Mouse (Mus musculus) urinary bladder, postnatal 14 days (tissue): Measurements from ENCODE around the gene Flrt1.
A peak's percentile ranks its signal among the peaks of the same experiment; 100 is the strongest.

Source experiments
- DNase-seq: peaks from one replicate; pipeline ENCODE4 v3.0.0; 2021; ENCODE audit warnings: low spot score

The Flrt1 gene

DNA sequence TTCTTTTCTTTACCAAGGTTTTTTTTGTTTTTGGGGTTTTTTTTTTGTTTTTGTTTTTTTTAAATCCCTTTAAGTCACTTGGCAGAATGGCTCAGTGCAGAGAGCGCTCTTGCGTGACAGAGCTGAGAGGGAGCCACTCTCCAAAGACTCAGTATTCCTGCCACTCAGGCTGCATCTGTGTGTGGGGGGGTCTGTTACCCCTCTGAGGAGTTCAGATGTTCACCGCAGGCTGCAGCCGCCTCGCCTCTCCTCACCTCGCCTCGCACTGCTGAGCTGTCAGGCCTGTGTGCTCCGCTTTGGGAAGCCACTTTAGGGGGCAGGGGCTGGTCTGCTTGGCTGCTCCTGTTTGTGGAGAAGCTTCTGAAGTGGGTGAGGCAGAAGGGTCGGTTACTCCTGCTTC lies at the start of gene Flrt1:
TSS of gene Flrt1 (minus strand) at position 186 of the 400 bp plus-strand sequence.
- no peak for DNase-seq

DNA sequence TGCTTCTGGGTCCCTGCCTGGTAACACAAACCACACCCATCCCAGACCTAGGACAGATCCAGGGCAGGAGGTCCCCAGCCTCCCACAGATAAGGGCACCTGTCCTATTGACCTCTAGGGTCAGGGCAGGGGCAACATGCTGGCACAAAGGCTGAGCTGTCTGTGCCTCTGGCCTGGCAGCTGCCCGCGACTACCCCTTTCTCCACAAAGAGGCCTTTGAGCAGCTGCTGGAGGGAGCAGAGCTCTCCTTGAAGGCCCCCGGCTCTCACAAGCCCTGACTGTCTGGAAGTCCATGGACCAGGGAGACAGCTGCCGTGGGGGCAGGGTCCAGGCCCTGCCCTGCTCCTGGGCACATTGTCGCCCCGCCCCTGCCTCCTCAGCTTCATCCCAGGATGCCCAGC lies 49.7 kb upstream of the Flrt1 start:
- DNase-seq = no peak

DNA sequence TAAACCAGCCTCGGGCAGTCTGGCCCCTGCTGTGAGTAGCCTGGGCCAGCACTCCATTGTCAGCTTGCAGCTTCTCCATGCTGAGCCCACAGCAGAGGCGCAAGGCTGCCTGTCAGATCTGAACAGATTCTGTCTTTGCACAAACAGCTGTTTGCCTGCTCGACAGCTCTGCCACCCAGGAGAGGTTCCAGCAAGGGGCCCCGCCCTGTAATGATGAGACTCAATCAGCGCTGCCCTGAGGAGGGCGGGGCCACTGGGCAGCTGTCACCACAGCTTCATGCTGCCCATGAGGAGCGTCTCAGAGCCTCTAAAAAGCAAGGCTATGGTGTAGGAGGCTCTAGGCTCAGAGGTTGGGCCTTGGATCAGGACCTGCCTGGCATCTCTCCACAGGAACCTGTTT lies 47.7 kb upstream of the Flrt1 start:
- DNase-seq = no peak

DNA sequence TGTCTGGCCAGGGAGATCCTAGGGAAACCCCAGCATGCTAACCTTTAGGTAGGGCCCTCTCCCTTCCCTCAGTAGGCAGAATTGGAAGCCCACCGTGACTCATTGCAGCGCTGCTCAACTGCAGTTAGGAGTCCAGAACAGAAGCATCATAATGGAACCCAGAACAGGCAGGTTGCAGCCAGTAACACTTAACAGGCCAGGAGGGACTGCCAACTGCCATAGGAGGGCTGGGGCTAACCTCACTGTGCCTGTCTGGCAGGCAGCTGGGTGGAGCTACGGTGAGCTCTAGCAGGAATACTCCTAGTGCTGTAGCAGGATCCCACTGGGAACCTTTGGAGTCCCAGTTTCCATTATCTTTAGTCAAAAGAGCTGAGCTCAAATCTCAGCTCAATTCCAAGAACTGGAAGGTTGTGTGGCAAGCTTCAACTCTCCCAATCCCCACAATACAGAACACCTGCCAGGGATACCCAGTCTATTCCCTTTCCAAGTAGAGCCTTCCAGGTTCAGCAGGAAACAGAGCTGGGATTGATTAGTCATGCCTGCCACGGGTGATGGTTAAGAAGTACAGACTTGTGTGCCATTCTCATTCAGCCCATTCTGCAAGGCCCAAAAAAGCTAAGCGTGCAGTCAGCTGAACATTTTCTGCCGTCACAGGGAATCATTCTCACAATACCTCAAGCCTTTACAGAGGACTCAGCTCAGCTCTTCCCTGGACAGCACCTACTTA lies 46.6 kb upstream of the Flrt1 start:
- no peak for DNase-seq

DNA sequence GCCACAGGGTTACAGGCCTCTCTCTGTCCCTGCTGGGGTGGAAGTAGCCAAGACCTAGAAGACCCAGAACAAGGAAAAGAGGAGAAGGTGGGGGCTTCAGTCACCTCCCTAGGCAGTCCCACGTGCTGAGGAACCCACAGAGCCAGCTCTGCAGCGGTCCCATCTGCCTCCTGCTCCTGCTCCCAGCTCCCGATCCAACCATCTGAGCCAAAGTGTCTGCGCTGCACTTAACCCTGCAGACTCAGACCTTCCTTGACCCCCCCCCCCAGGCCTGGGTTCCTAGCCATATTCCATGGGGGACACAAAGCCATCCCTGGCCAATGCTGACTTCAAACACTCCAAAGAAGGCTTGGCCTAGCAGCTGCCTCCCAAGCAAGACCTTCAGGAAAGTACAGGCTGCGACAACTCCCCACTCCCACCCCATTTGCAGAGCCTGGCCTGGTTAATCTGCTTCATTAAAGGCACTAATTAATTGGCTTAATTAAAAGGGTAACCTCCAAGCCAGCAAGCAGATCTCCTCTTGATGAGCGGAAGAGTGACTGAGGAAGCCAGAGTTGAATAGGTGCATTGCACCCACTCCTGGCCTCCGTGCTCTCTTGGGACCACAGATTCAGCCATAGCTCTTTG lies 45.9 kb upstream of the Flrt1 start:
- DNase-seq = no peak

DNA sequence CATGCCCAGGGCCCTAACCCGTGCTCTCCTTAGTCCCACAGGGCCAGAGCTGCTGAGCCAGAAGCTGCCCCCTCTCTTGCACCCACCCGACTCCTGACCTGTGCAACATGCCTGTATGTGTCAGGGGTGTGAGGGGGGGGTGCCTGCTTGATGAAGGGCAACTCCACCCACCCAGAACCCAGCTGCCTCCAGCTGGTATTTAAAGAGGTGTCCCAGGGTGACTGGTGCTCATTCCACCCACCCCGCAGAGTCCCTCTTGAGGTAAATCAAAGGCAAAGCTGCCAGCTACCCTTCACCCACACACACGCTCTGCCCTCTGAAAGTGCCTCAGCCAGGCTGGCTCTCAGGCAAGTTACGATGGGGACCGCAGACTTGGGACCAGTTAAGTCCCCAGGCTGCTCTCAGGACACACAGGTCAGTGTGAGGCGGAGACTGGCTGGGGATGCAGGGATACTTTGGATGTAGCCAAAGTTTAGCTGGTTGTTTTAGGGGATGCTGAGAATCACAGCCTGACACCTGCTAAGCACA lies 43.7 kb upstream of the Flrt1 start:
- no peak for DNase-seq

DNA sequence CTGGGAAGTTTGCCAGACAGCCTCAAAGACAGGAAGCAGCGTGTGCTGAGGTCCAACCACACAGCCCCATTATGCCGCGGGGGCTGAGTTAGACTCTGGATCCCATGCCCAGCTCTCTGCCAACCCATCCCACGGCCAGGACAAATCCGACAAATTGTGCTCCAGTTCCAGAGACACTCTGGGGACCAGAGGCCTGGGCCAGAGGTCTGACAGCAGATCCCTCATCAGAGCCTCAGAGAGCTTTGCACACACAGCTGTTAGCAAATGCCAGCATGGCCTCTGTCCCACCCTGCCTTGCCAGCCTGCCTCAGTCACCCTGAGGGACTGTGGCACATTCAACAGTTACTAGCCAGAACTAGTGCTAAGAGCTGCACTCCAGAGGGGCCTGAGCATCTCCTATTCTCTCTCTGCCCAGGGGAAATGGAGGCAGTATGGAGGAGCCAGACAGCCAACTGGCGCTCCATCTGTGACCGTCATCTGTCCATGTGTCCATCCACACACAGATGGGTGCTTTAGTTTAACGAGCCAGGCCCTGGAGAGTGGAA lies 43.1 kb upstream of the Flrt1 start:
- no peak for DNase-seq

DNA sequence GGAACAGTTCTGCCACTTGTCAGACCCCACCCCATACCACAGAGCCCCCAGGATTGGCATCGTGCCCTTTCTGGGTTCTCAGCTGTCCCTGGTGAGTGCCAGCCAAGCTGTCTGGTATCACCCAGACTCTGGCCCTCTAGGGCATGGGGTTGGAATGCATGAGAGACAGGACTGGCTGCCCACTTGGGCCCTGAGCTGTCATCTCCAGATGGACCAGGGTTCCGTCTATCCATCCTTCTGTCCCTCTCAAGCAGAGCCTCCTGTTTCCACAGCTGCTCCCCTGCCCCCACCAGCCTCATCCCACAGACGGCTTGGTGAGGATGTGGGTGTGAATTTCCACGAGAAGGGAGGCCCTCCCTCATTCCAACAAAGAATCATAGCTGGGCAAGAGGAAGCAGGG lies 42.6 kb upstream of the Flrt1 start:
- DNase-seq = no peak

DNA sequence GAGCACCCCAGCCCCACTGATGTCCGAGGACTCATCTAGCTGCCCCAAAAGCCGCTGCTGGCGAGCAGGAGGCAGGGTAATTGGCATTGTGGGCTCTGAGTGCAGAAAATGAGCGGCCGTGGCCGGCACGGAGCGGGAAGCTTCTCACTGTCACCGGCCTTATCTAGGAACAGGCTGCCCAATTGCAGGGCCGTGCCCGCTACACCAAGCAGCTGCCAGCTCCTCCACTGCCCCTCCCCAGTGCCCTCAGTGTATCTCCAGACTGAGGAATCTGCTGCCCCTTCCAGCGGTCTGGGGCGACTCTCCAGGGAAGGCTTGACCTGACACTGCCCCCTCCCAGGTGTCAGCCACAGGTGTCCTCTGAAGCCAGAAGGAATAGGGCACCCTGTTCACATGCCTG lies 40.8 kb upstream of the Flrt1 start:
- no peak for DNase-seq

DNA sequence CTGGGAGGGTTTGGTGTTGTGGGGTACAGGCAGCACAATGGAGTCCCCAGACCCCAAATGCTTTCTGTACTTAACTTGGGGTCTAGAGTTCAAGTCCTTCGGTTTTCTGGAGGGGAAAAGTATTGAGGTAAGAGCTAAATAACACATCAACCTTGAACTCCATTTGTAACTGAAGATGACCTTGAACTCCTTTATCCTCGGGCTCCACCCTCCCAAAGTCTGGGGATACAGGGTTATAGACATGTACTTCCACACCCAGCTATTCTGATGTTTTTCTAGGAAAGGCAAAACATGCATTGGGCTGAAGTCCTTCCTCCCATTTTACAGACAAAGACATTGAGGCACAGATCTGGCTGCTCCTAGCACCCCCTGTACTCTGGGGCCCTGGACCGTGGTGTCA lies 38.9 kb upstream of the Flrt1 start:
- DNase-seq = no peak

DNA sequence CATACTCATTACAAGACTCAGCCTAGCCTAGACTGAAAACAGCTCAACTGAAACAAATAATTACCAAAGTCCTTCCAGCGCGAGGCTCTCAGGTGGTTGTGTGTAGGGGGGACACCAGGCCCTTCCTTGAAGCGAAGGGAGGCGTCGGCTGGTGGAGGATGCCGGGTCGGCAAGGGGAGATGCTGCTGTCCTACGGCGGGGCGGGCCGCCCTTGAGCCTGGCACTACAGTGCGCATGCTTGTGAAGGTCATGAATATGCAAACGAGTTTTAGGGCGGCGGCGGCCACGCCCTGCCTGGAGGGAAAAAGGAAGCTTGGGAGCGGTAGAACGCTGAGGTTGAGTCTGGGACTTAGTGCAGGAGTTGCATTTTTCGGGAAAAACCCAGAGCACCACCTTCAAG lies 38.3 kb upstream of the Flrt1 start:
- peak; percentile 75 for DNase-seq

DNA sequence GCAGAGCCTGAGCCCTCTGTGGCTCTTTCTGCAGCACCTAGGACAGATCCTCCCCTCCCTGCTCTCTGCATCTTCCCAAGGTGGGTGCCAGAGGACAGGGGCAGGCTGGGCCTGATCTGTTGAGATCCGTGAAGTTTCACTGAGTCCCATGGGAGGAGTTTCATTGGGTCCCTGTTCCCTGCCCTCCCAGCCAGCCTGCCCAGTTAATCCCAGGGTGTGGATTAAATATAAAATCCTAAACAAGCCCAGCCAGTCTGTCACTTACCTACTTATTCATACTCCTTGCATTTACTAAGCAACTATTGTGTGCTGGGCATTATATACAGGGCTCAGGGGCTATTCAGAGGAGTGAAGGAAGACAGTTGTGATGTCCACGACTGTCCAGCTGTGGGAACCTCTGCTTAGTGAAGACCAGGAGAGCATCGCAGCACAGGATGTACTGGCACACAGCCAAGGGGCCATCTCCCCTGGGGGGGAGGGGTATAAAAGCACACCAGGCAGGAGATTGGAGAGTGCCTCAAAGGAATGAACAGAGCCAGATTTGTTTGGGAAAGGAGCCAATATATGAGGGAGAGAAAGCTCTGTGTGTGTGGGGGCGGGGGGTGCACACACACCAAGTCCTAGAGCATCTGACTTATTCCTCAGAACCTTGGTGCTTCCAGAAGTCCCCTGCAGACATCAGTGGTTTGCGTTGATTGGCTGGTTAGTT lies 36.8 kb upstream of the Flrt1 start:
- DNase-seq = no peak

DNA sequence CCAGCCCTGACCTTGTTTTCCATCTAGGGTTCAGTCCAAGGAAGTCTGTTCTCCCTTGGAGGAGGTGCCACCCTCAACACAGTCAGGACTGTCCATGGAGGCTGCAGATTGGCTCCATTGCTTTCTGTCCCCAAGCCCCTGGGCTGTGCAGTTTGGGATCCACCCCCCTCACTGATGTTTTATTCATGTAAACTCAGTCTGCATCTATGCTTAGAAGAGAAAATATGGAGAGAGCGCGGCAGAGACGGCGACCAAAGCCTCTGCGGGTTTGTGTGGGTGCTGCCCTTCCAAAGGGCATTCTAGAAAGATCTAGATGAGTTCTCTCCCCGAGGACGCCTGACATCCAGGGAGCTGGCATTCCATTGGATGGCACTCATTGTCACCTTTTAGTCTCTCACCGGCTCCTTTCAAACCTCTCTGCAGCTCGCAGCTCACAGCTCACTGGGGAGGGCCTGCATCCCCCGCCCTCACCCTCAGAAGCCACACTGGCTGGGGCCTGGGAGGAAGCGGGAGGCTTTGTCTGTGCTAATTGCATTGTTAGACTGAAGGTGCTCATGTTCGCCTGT lies 35.4 kb upstream of the Flrt1 start:
- DNase-seq = no peak

DNA sequence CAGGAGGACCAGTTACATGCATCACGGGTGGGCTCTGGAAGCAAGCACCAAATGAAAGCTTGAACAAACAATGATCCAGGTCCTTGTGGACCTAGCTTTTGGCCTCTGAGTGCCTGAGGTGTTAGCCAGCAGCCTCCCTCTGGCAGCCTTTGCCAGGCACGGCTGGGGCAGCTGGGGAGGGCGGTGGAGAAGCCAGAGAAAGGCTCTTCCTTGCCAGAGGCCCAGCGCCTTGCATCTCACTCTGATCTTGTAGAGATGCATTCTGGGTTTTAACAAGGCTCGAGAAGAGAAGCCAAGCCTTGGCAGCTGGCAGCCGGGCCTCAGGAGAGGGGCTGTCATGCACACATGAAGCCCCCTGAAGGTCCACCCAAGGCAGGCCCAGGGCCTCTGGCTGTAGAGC lies 34.8 kb upstream of the Flrt1 start:
- no peak for DNase-seq

DNA sequence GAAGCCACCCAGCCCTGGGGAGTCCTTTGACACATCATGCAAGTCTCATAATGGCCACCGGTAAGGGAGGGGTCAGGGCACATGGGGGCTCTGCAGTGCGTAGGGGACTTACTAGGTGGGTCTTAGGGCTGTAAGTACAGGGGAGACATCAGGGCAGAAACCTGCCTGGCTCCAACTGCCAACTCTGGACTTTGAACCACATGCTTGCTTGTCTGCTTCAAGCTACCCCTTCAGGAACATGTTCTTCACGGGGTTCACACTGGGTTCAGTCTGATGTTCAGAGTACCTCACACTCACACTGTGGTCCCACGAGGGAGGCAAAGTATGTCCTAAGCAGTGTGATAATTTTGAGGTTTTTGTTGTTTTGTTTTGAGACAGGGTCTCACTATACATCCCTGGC lies 33.8 kb upstream of the Flrt1 start:
- DNase-seq = no peak

DNA sequence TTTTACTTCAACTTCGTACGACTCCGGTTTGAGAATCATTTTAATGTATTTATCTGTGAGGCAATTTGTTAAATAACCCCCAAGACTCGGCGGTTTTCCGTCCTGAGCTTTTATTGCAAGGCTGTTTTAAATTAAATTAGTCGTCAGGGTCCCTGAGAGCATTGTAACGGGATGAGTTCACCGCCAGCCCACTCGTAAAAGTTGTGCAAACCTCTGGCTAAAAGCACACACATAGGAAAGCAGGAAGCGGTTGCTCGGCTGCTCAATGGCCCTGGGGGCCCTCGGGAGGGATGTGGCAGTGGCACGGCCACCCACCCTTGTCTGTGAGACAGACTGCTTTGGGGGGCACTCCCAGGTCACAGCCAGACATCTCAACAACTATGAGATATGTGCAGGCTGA lies 32.8 kb upstream of the Flrt1 start:
- no peak for DNase-seq

DNA sequence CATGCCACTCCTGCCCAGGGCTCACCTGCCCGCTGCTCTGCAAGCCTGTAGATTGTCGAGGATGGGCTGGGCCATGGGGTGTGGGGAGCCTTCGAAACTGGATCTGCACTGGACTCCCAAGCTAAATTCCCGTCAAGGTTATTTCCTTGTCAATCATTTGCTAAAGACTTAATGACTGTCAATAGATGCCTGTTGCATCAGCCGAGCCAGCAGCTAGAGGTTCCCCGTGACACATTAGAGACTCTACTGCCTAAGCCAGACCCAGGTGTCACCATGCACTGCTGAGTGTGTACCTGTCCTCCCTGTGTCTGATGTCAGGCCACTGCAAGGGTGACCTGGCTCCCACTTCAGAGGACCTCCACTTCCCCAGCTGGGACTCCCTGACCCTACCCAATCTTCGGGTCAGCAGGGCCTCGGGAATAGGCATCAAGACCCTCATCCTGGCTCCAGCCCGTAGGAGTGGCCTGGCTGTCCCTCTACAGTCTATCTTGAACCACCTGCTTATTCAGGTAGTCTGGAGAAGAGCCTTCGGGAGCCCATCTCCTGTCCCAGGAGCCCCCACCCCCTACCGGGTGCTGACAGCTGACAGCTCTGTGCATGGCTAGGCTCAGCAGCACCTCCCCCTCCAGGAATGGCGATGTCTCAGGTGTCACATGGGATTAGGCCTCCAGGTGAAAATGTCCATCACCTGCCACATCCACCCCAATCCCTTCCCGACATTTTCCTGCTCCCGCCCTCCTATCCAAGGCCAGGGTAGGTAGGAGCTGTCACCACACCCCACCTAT lies 31.4 kb upstream of the Flrt1 start:
- no peak for DNase-seq

DNA sequence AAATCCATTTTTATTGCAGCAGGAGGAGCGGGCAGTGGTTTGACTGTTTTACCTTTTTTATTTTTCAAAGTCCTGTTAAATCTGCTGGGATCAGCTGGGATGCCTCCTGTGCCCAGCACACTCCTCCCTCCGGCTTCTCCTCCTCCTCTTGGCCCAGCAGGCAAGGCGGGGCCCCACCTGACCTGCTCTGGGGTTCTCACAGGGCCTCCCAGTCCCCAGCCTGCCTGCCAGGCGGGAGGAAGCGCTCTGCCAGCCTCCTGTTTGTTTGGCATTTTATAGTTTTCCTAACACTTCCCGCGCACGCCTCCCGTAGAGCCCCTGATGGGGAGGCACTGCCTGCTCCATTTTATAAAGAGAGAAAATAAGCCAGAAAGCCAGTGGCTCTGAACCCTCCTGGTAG lies 30.5 kb upstream of the Flrt1 start:
- DNase-seq = peak; percentile 55

DNA sequence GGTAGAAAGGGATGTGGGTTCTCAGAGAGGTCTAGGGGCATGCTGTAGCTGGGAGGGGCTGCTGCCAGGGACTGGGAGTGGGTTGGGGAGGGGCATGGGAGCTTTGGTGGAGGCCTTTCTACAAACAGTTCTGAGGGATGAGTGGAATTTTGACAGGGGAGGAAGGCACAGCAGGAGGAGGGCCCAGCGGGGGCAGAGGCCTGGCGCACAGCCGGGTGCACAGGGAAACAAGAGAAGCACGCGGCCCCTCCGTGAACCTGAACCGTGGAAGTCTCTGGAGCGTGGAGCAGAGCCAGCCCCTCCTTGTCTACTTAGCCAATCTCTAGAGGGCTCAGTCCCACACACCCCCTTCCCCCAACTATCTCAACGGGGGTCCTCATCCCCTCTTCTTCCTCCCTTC lies 30.0 kb upstream of the Flrt1 start:
- DNase-seq = peak; percentile 53

DNA sequence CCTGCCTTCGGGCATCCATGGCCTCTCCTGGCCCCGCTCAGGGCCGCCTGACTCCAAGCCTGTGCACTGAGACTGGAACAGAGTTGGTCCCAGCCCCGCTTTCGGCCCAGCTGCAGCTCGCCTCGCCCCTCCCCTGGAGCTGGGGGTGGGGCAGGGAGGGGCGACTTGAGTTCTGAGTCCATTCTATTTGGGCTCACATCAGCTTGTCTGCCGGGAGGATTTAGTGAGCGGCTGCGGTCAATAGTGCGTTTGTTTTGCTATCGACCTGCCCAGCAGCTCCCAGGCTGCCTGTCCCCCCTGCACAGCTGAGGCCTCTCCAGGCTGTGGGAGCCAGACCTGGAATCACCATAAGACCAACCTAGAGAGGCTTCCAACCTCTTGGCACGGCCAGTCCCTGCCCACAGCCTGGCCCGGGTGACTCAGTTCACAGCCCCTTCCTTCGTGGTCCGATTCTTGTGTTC lies 29.1 kb upstream of the Flrt1 start:
- DNase-seq = peak; percentile 31

DNA sequence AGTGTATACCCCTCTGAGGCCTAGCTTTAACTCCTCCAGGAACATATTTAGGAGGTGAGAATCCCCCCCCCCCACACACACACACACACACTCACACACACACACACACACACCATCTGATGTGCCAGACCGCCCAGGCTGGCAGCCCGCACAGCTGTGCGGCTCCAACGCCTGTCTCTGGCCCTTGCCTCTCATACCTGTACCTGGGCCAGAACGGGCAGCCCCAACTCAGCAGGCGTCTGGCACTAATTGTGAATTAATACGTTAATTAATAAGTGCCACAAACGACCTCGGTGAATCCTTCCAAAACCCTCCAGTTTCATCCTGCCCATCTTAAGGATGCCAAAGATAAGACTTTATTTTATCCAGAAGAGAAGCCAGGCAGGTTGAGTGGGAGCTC lies 27.9 kb upstream of the Flrt1 start:
- DNase-seq = no peak

DNA sequence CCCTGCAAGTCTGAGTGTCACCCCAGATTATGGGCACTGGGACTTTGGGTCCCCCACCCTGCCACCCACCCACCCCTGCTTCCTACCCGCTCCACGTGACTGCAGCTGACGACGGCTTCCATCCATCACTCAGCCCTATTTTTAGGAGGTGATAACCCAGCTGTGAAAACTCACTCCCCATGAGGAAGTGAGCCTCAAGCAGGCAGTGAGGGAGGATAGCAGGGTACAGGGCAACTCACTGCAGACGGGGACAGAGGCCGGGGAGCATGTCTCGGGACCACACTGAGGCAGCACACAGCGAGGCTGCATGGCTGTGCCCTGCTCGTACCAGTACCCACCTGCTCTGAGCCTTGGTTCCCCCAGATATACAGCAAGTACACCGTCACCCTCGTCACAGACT lies 24.8 kb upstream of the Flrt1 start:
- no peak for DNase-seq
